Mouse (Mus musculus) spleen, adult 2 months (tissue): ENCODE measurements around the gene Tiam1.

ENCODE experiments used
- CTCF ChIP-seq: fragments of 200-500 bp; IDR thresholded peaks from 2 replicates; pipeline ENCODE4 v1.5.1; 2011; ENCODE audit warnings: mild to moderate bottlenecking, inconsistent platforms; ENCODE audit not compliant: insufficient read depth, insufficient read length, insufficient replicate concordance; ENCODE audit errors: extremely low read depth
- POLR2A ChIP-seq: fragments of 200-500 bp; IDR thresholded peaks from 2 replicates; pipeline ENCODE4 v1.6.1; 2011; ENCODE audit warnings: low read depth, low read length, inconsistent platforms

- TF ChIP-seq CTCF (no peak), POLR2A (no peak)
Measured at GRCm38 (mm10) chr16:89921370-89921769, 222.2 kb downstream of the Tiam1 start.
